Mouse (Mus musculus) megakaryocyte progenitor cell, adult 5-6 weeks (primary cell): ENCODE measurements around the gene Caprin2. TPM values are rescaled to one million over a fixed set of nuclear protein-coding genes. Genes with fewer than 3 reads are reported as not detected.
"Not testable (repeated sequence)": the region's sequence is repeated elsewhere in the genome, so short reads cannot be mapped to it uniquely, and the experiment has no call there.

ENCODE experiments used
- ATAC-seq: replicated peaks from 2 replicates; pipeline ENCODE4 v1.8.0; 2016; ENCODE audit warnings: mild to moderate bottlenecking, moderate TSS enrichment, inconsistent platforms; ENCODE audit not compliant: poor library complexity
- total RNA-seq, 2 experiments: library from RNA; stranded (forward) in 1 of 2; stranded (reverse) in 1 of 2; fragments of 157-497, 149-512 nt in 1 of 2; fragments of 200-1000 nt in 1 of 2; gene quantifications; 2 replicates each; pipeline versions ENCODE4 v1.2.3 to v1.2.4; 2015 to 2017

Gene Caprin2
- total RNA-seq (2015) (4.0 and 6.0 TPM in 2 replicates), total RNA-seq (2017) (4.9 and 8.8 TPM in 2 replicates)

DNA sequence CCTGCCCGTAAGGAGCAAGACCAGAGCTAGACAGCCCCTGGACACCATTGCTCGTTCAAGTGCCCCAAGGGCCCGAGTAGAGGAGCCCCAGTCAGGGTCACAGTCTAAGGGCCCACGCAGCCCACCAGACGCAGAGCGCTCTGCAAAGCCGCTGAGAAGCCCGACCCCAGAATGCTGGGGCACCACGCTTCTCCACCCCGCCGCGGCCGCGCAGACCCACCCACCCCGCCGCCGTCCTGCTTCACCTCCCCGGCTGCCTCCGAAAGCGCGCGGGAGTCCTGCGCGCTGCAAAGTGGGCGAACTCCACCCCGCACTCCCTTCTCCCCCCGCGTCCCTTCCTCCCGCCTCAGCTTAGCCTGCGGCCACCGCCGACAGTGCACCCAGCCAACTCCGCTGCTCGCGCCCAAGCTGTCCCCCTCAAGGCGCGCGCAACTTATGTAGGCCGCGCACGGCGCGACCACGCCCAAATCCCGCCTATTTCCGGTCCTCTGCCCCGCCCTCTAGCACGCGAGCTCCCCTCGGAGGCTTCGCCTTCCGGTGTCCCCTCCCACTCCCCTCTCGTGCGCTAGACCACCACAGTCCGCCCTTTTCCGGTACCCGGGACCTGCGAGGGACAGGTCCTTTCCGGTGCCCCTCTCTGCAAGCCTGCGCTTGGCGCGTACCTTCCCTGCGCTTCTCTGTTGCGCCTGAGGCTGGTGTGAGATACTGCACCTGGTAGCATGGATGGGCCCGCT is at the start of gene Caprin2:
TSS of gene Caprin2 (minus strand) at position 465 of the 734 bp plus-strand sequence.
- peak; percentile 86 for ATAC-seq

DNA sequence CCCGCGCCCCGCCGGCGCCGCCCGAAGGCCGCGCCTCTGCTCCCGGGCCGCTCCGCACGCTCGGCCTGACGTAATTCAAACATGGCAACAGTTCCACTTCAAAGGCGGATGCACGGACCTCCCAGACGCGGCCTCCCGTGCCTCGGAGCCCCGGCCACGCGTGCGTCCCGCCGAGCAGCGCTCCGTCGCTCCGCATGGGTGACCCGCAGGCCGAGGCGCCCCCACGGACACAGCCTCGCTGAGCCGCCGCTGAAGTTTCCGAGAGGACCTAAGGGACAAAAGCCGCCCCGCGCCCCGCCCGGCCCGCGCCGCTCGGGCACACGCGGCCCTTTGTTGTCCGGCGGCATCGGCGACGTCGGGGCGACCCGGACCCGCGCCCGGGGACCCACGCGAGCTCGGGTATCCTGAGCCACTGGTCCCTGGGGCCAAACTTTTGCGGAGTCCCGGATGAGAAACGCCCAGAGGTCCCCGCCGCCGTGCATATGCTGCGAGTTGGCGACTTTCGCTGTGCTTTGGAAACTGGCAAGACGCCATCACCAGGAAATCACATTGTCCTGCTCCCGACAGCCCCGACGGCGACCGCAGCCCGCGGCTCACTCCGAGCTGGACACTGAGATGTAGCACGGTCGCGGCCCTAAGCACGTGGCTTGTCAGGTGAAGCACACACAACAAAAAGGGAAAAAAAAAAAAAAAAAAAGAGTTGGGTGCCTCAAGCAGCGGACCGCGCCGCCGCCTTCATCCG is 48.9 kb upstream of the Caprin2 start:
- ATAC-seq: peak; percentile 38

DNA sequence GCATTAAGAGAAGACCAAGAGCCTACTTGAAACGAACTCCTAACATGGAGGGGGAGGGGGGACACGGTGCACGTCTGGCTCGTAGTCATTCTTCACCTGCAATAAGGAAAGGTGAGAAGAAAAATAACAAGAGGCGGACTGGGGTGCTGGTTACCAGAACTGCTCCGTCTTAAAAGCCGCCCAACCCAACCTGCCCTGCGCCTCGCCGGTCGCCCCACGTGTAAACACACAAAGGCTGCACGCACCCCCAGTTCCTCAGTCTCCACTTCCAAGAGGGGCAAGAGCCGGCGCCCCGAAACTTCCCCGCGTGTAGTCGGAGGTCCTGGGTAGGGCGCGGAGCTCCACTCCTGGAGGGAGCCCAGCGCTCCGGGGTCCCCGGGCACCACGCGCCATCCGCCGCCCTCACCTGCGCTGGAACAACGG is 48.3 kb upstream of the Caprin2 start:
- ATAC-seq: peak; percentile 2

DNA sequence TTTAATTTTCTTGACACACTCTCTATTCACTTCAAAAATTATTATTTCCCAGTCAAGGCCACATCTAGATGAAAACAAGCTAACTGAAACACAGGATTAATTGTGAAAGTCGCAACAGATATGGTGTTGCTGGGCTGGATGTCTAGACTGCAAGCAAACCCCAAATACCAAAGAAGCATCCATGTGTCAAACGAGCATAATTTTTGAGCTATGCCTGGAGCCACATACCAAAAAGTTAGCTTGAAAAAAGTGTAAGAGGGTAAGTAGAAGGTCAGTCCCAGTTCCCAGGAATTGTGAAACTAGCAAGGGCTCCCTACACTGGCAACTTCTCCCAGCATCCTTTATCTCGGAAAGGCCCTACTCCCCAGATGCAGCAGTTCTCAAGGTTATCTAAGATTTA is 47.7 kb upstream of the Caprin2 start:
- no peak for ATAC-seq

DNA sequence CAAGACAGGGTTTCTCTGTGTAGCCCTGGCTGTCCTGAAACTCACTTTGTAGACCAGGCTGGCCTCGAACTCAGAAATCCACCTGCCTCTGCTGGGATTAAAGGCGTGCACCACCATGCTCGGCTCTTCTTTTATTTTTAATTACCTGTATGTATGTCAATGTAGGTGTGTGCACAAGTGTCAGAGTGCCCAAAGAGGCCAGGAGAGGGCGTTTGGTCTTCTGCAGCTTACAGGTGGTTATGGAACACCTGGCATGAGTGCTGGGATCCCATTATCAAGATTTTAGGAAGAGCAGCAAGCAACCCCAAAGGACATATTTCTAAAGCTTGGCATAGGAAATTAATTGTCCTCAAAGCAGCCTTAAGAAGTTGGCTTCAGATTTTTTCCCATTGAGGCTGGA is 46.4 kb upstream of the Caprin2 start:
- ATAC-seq: no peak

DNA sequence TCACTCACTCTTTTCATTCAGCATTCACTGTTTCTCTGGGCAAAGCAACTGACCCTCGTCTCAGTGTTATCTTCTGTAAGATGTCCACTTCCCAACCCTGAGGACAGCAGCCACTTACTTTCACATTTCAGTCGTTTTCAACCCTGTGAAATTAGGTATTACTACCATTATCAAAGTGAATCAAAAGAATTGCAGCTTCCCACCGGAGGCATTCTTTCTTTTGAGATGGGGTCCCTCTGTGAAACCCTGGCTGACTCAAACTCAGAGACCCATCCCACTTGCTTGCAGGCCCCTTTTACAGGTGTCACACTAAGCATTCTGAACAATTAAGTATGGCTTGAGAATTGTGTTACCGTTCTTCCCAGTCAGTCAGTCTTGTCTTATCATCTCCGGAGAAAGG is 45.8 kb upstream of the Caprin2 start:
- no peak for ATAC-seq

DNA sequence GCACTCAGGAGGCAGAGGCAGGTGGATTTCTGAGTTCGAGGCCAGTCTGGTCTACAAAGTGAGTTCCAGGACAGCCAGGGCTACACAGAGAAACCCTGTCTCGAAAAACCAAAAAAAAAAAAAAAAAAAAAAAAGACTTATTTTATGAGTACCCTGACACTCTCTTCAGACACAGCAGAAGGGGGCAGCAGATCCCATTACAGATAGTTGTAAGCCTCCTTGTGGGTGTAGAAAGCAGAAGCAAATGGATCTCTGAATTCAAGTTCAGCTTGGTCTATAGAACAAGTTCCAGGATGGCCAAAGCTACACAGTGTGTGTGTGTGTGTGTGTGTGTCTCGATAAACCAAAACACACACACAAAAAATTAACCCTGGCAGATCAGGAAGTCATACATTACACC is 44.3 kb upstream of the Caprin2 start:
- peak; percentile 49 for ATAC-seq

DNA sequence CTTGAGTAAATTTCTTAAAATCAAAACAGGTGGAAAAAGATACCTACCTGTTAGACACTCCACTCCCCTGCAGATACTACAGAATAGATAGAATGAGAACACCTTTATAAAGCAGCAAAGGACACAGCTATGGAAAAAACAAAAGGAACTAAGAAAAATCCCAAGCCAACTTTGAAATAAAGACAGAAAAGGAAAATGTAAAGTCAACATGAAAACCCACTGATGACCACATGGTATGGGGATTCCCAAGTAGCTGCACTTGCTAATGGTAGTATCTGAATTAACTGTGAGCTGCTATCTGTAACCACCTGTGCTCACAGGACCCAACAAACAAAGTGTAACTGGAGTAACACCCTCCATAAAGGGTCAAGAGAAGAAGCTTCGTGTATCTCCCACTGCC is 41.7 kb upstream of the Caprin2 start:
- no peak for ATAC-seq

DNA sequence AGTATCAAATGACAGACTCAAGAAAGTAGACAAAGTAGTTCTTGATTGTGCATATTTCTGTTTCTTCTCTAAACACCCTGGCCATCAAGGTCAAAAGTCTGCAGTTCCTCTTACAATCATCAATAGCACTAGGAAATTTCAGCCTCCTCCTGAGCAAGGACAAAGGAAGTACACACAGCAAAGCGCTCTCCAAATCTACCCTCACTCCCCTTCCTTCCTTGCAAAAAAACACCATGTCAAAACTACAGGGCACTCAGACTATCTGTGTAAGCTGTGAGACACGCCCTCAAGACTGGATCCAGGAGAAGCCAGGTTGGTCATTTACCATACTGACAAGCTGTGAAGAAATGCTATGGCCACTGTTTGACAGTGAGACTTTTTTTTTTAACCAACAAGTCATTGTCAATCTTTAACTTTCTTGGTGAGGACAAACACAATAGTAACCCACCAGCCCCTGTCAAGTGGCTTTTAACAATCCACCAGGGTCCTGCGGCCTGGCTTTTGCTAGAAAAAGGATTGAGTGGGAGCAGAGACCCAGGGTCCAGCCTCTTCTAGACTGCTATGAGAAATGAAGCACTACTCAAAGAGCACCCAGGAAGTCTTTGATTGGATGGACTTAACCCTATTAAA is 39.0 kb upstream of the Caprin2 start:
- ATAC-seq: peak; percentile 15; the same call in 1 of the 2 replicates

DNA sequence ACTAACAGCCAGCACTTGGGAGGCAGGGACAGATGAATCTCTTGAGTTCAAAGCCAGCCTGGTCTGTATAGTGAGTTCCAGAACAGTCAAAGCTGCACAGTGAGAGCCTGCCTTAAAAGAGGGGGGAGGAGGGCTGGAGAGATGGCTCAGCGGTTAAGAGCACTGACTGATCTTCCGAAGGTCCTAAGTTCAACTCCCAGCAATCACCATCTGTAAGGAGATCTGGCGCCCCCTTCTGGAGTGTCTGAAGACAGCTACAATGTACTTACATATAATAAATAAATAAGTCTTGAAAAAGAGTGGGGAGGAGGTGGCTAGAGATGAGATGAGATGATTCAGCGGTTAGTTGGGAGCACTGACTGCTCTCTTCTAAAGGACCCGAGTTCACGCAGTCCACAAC is 35.2 kb upstream of the Caprin2 start:
- peak; percentile 62 for ATAC-seq

DNA sequence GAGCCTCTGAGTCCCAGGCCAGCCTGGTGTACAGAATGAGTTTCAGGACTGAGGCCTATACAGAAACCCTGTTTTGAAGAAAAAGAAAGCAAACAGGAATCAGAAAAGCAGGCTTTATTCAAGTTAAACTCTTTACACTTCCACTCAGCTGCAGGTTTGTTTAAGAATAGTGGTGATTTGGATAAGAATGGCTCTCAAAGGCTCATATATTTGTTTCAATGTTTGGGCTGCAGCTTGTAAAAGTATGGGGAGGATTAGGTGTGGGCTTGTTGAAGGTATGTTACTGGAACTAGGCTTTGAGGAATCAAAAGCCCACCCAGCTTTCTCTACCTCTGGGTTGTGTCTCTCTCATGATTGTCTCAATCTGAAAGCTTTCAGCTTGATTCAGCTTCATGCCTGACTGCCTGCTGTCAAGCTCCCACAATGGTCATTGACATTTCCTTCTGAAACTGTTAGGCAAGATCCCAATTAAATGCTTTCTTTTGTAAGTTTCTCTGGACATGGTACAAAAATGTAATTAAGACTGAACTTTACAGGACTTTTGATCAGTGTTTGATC is 22.9 kb upstream of the Caprin2 start:
- ATAC-seq: no peak

DNA sequence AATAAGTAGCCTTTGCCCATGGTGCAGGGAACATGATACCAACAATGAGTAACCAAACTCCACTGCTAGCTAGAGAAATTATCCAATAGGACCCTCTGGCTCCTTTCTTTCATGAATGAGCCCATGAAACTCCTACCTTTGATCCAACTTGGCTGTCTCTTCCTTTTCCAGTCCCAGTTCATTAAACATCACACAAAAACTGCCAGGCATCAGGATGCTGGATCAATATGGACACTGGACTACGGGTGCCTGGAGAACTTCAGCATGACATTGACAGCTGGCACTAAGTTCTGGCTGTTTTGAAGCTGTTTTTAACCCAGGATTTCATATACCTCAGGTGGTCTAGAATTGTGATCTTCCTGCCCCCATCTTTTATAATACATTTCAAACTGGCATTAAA is 21.6 kb upstream of the Caprin2 start:
- no peak for ATAC-seq

DNA sequence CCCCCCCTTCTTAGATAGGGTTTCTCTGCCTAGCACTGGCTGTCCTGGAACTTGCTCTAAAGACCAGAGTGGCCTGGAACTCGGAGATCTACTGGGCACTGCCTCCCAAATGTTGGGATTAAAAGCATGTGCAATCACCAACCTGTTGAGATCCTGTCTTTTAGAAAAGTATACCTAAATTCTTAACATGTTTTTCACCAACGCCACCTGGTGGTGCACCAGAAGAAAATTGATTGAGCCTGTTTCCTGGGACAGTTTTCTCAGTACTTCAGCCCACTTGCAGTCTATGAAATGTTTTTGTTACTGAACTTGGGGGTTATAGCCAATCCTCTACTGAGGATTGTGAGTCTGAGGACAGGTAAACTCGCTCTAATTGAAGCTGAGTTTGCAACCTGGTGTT is 20.8 kb upstream of the Caprin2 start:
- ATAC-seq: peak; percentile 62

DNA sequence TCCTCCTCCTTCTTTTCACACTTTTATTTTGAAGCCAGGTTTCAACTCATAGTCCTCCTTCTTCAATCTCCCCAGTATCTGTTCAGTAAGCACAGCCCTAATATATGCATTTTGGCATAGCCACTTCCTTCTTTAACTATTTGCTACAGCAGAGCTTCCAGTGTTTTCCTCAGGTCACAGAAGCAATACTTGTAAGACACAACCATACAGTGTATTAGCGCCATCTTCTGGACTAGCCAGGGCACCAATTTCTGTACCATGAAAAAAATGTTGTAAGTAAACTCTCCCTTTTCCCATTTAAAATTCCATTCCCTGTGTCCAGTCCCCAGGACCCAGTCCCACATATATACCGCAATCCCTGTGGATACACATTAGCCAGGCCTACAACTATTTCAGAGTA is 17.9 kb upstream of the Caprin2 start:
- peak; percentile 93 for ATAC-seq

DNA sequence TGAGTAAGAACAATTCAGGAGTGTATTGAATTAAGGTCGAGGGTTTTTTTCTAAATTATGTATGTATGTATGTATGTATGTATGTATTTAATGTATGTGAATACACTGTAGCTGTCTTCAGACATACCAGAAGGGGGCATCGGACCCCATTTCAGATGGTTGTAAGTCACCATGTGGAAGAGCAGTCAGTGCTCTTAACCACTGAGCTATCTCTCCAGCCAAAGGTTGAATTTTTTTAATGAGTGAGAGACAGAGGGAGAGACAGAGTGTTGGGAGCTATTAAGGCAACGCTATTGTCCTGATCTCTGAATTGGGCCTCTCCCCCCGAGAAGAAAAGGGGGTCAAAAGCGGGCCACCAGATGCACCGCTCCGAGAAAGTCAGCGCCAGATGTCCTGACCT is 15.9 kb upstream of the Caprin2 start:
- ATAC-seq: not testable (repeated sequence)

DNA sequence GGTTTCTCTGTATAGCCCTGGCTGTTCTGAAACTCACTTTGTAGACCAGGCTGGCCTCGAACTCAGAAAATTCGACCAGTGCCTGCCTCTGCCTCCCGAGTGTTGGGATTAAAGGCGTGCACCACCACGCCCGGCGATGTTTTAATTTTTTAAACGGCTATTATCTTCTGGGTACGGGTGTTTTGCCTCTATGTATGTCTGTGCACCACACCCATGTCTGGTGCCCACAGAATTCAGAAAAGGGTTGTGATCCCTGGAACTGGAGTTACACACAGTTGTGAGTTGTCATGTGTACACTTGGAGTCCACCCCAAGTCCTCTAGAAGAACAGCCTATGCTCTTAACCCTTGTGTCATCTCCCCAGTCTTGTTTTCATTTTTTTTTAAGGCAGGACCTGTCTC is 10.9 kb upstream of the Caprin2 start:
- ATAC-seq: no peak

DNA sequence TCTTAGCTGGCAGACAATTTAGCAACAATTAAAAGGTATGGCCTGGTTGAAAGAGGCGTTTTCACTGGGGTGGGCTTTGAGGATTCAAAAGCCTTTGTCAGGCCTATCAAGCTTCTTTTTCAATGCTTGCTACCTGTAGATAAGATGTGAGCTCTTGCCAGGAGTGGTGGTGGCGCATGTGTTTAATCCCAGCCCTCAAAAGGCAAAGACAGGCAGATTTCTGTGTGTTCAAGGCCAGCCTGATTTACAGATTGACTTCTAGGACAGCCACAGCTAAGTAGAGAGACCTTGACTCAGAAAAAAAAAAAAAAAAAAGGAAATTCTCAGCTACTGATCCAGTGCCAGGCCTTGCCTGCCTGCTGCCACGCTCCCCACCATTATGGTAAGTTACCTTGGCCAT is 6.7 kb upstream of the Caprin2 start:
- ATAC-seq: peak; percentile 20; the same call in 1 of the 2 replicates

DNA sequence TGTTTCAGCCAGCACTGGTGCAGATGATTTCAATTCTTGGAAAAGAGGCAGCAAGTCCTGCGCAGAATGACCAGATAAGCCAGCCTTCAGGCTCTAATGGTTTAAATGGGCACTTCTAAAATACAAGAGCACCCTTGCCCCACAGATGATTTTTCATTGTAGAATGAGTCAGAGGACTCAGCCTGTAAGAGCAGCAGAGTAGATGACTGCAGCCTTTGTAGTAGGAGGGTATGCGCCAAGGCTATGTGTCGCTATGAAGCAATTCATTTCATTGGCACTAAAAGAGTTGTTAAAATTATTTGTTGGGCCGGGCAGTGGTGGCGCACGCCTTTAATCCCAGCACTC is 442 bp upstream of the Caprin2 start:
- ATAC-seq: peak; percentile 16

DNA sequence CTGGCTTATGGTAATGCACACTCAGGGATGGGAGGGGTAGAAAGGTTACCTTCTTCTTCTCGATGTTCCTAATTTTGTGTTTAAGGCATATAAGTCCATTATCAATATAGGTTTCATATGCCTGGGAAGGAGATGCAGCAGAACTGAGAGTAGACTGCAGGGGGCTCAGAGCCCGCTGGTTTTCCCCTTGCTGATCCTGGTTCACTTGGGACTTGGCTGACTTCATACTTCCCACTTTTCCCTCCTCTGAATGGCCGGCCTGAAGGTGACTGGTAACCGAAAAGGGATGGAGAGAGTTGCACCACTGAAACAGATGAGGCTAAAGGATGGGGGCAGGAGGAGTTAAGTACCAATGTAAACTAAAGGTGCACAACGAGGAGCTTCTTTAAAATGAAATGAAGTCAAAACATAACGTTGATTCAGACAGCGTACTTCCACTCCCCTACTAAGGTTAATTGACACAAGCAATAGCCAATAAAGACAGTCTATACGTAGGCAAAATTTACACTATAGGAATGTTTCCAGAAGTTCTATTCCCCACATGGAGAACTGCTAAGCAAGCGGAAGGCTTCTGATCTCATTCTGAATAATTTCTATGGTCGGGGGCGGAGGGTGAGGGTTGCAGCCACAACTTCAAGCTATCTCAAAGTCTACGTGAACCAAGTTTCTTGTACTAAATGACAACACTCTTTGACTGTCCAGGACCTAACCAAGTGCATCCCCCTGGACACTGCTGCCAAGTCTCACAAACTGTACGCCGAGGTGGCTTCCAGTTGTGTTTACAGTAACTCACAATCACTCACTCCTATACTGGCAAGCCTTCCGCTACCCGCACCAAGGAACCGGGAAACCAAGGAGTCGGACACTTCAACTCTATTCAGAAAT is 907 bp downstream of the Caprin2 start:
- ATAC-seq: peak; percentile 6

DNA sequence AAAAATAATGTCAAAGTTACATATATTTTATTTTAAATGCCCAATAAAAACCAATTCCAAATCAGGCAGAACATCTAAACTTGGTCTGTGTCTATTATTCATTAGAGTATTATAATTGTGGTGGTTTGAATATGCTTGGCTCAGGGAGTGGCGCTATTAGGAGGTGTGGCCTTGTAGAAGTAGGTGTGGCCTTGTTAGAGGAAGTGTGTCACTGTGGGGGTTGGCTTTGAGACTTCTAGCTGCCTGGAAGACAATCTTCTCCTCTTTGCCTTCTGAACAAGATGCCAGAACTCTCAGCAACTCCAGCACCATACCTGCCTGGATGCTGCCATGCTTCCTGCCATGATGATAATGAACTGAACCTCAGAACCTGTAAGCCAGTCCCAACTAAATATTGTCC is 22.1 kb downstream of the Caprin2 start:
- no peak for ATAC-seq

DNA sequence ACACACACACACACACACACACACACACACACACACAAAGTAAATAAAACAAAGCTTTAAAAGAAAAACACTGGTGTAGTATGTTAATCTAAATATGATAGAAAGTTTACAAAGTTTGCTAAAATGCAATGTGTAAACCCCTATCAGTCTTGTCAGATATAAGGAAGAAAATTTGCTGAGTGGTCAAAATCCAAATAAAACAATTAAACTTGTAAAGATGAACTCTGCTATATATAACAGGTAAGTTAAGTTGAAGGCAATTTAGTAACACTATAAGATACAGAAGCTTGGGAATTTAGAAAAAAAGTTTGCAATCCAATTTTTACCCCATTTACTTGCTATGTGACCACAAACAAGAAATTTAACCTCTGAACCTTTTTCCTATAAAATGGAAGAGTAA is 50.4 kb downstream of the Caprin2 start:
- no peak for ATAC-seq
